8 mouse cellular contexts compared by ENCODE assay signal in the genomic region with DNA sequence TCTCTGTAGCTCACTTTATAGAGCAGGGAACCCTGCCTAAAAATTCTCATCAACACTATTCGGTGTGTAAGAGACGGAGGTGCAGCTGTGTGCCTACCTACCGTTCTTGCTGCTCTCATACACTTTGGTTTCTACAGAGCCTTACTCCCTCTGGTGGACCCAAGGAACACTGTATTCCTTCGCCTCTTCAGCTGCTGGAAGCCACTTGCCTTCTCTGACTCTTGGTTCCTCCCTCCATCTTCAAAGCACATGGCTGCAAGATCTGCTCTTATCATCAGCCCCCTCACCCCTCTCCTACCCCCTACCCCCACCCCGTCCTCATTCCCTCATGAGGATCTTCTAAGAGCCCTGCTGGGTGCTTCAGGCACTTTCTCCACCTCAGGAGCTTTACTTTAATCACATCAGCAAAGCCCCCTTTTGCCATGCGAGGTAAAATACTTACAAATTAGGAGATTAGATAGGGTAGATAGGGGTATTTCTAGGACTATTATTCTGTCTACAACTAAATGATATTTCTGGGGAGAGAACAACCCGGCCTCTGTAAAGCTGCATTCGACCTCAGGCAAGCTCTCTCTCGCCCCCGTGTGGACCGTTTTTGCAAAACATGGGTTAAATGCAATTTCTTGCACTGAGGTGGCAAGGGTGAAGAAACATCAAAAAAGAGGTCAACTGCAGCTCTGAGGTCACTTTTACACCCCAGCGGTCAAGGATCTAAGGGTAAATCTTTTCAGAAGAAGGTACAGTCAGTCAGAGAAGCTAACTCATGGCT. TPM values are rescaled to one million over a fixed set of nuclear protein-coding genes. Genes with fewer than 3 reads are reported as not detected.
A peak's percentile ranks its signal among the peaks of the same experiment; 100 is the strongest.
DNase-seq lines count a peak whose midpoint lies in the region; ATAC-seq and TF ChIP-seq lines count a peak whose summit lies in the region.

No protein-coding gene starts in this region.

- TF ChIP-seq CTCF in heart, postnatal 0 days (IDR thresholded peaks at IDR 0.05; ENCODE audit: low read depth) = peak; percentile 82
- TF ChIP-seq CTCF in liver, postnatal 0 days (IDR thresholded peaks at IDR 0.05; ENCODE audit: low read depth) = peak; percentile 96

- peak overlapping the region; percentile 29 for H3K4me3 ChIP-seq in forebrain, embryonic 10.5 days
- no peak overlapping the region for H3K4me3 ChIP-seq in heart, postnatal 0 days (ENCODE audit: low read depth, low read length)
- H3K4me3 ChIP-seq in liver, postnatal 0 days (ENCODE audit: low read depth, low read length) = no peak overlapping the region
- H3K4me3 ChIP-seq in neural tube, embryonic 14.5 days (ENCODE audit: low read depth, low read length) = 0 out of 2 replicates have a peak overlapping the region, but pooled peaks have one; percentile 9

- peak overlapping the region; percentile 46 for H3K4me2 ChIP-seq in heart, postnatal 0 days (ENCODE audit: low read depth, low read length)
- H3K4me2 ChIP-seq in liver, postnatal 0 days (ENCODE audit: low read depth, low read length) = peak overlapping the region; percentile 71
- peak overlapping the region; percentile 41 for H3K4me2 ChIP-seq in neural tube, embryonic 14.5 days (ENCODE audit: low read depth, low read length)

- no peak for TF ChIP-seq EP300 in heart, postnatal 0 days (IDR thresholded peaks at IDR 0.05; ENCODE audit: low read depth)
- TF ChIP-seq EP300 in liver, postnatal 0 days (IDR thresholded peaks at IDR 0.05; ENCODE audit: low read depth) = no peak

- 0 out of 2 replicates have a peak, but pooled peaks have one; percentile 53 for ATAC-seq in heart, postnatal 0 days (ENCODE audit: insufficient read depth, low read depth)
- peak; percentile 98 for ATAC-seq in liver, postnatal 0 days
- ATAC-seq in neural tube, embryonic 14.5 days (ENCODE audit: low read depth) = peak; percentile 73; the same call in 1 of the 2 replicates

- H3K9me3 ChIP-seq in forebrain, embryonic 10.5 days = no peaks in the 10 kb centered on the region
- no peaks in the 10 kb centered on the region for H3K9me3 ChIP-seq in heart, postnatal 0 days (replicated peaks; ENCODE audit: control insufficient read depth, low read length)
- H3K9me3 ChIP-seq in liver, postnatal 0 days (ENCODE audit: low read length) = no peaks in the 10 kb centered on the region
- no peaks in the 10 kb centered on the region for H3K9me3 ChIP-seq in neural tube, embryonic 14.5 days (ENCODE audit: control insufficient read depth, low read length)

- peaks cover 4% of the 10 kb centered on the region for H3K4me1 ChIP-seq in forebrain, embryonic 10.5 days
- no peaks in the 10 kb centered on the region for H3K4me1 ChIP-seq in heart, postnatal 0 days (ENCODE audit: control insufficient read depth, insufficient read depth)
- peaks cover 25% of the 10 kb centered on the region for H3K4me1 ChIP-seq in liver, postnatal 0 days (ENCODE audit: insufficient read depth)
- 0 out of 2 replicates have a peak, but pooled peaks cover 2% of the 10 kb centered on the region for H3K4me1 ChIP-seq in neural tube, embryonic 14.5 days (ENCODE audit: control insufficient read depth, insufficient read depth, low read length)

- no peaks in the 10 kb centered on the region for H3K27me3 ChIP-seq in forebrain, embryonic 10.5 days (ENCODE audit: poor library complexity, severe bottlenecking)
- no peaks in the 10 kb centered on the region for H3K27me3 ChIP-seq in heart, postnatal 0 days (ENCODE audit: control insufficient read depth, insufficient read depth, low read length)
- no peaks in the 10 kb centered on the region for H3K27me3 ChIP-seq in liver, postnatal 0 days (ENCODE audit: insufficient read depth, low read length)
- no peaks in the 10 kb centered on the region for H3K27me3 ChIP-seq in neural tube, embryonic 14.5 days (ENCODE audit: control insufficient read depth, insufficient read depth, low read length)

- no peak overlapping the region for H3K27ac ChIP-seq in forebrain, embryonic 10.5 days
- no peak overlapping the region for H3K27ac ChIP-seq in heart, postnatal 0 days (ENCODE audit: low read depth)
- H3K27ac ChIP-seq in liver, postnatal 0 days (ENCODE audit: low read depth) = peak overlapping the region; percentile 34; the same call in 1 of the 2 replicates
- no peak overlapping the region for H3K27ac ChIP-seq in neural tube, embryonic 14.5 days (ENCODE audit: low read depth, low read length)

- no peak overlapping the region for H3K9ac ChIP-seq in heart, postnatal 0 days (replicated peaks; ENCODE audit: low read depth, low read length)
- H3K9ac ChIP-seq in liver, postnatal 0 days (replicated peaks) = peak overlapping the region; percentile 2; the same call in 1 of the 2 replicates
- 0 out of 2 replicates have a peak overlapping the region, but pooled peaks have one; percentile 8 for H3K9ac ChIP-seq in neural tube, embryonic 14.5 days (replicated peaks; ENCODE audit: low read depth, low read length)

- WGBS in forebrain, embryonic 10.5 days = 12% methylated on average over 12 of the region's 12 CpGs
- WGBS in heart, postnatal 0 days = 6% methylated on average over 12 of the region's 12 CpGs
- 5% methylated on average over 12 of the region's 12 CpGs for WGBS in liver, postnatal 0 days (ENCODE audit: insufficient replicate concordance)
- WGBS in neural tube, embryonic 14.5 days = 13% methylated on average over 12 of the region's 12 CpGs

- DNase-seq in ES-CJ7 (ENCODE audit: low read depth, low spot score) = peak; percentile 86
- DNase-seq in c-Kit-positive CD71-positive TER-119-negative erythroid progenitor cells, embryonic 14.5 days (ENCODE audit: low read depth) = peak; percentile 77
- DNase-seq in forebrain, embryonic 10.5 days (ENCODE audit: extremely low spot score, low spot score) = peak; percentile 71
- peak; percentile 69 for DNase-seq in heart, postnatal 0 days (ENCODE audit: low spot score)
- peak; percentile 86 to 87 for DNase-seq in kidney, postnatal 4 days
- peak; percentile 88 for DNase-seq in liver, postnatal 0 days
- DNase-seq in testis, postnatal 10 days (ENCODE audit: low spot score) = peak; percentile 87

- H3K36me3 ChIP-seq in forebrain, embryonic 10.5 days (replicated peaks) = no peaks in the 10 kb centered on the region
- H3K36me3 ChIP-seq in heart, postnatal 0 days (replicated peaks; ENCODE audit: control insufficient read depth, insufficient read depth, low read length) = no peaks in the 10 kb centered on the region
- H3K36me3 ChIP-seq in liver, postnatal 0 days (replicated peaks; ENCODE audit: insufficient read depth, low read length) = no peaks in the 10 kb centered on the region
- no peaks in the 10 kb centered on the region for H3K36me3 ChIP-seq in neural tube, embryonic 14.5 days (ENCODE audit: control insufficient read depth, insufficient read depth, low read length)

RNA-seq across cellular contexts. Expression of gene Aqp9, which starts 20.3 kb away (rescaled TPM):
- not detected in 2 replicates for polyA plus RNA-seq in forebrain, embryonic 10.5 days (2016; fragmentation: Nextera tagmentation; extraction: Ambion mirVana)
- total RNA-seq in heart, postnatal 0 days (2014; rRNA removed; ENCODE audit: low replicate concordance) = 1.1 TPM in 1 of 2 replicates, not detected in the other
- polyA plus RNA-seq in heart, postnatal 0 days (2015; fragmentation: Nextera tagmentation; extraction: Ambion mirVana) = 0.15 TPM in 1 of 2 replicates, not detected in the other
- polyA plus RNA-seq in liver, postnatal 0 days (2015; fragmentation: Nextera tagmentation; extraction: Ambion mirVana) = 70.9 and 75.4 TPM in 2 replicates
- 0.74 and 0.88 TPM in 2 replicates for polyA plus RNA-seq in neural tube, embryonic 14.5 days (2014; fragmentation: Nextera tagmentation; extraction: Ambion mirVana)

RNA-seq across cellular contexts. Expression of gene Aldh1a2, which starts 26.8 kb away (rescaled TPM):
- 0.31 and 0.32 TPM in 2 replicates for polyA plus RNA-seq in forebrain, embryonic 10.5 days (2016; fragmentation: Nextera tagmentation; extraction: Ambion mirVana)
- 21.3 and 26.6 TPM in 2 replicates for total RNA-seq in heart, postnatal 0 days (2014; rRNA removed; ENCODE audit: low replicate concordance)
- polyA plus RNA-seq in heart, postnatal 0 days (2015; fragmentation: Nextera tagmentation; extraction: Ambion mirVana) = 25.7 and 26.2 TPM in 2 replicates
- polyA plus RNA-seq in liver, postnatal 0 days (2015; fragmentation: Nextera tagmentation; extraction: Ambion mirVana) = 0.51 and 0.63 TPM in 2 replicates
- polyA plus RNA-seq in neural tube, embryonic 14.5 days (2014; fragmentation: Nextera tagmentation; extraction: Ambion mirVana) = 12.0 and 70.3 TPM in 2 replicates

Comparison
In these comparisons a context has a peak if more than half of its experiments do, and no peak if none do; other contexts are left out.
1. H3K4me3 ChIP-seq: peak in forebrain, embryonic 10.5 days (single experiment) and neural tube, embryonic 14.5 days (single experiment); none in heart, postnatal 0 days (single experiment) and liver, postnatal 0 days (single experiment).
2. RNA of gene Aqp9, which starts 20.3 kb away (polyA plus RNA-seq): 70.9 to 75.4 TPM in liver, postnatal 0 days; 0.74 to 0.88 TPM in neural tube, embryonic 14.5 days, 0.15 TPM in heart, postnatal 0 days and not detected in forebrain, embryonic 10.5 days; every median in the first group is over 10 times any median in the second.
3. Peak in every context shown above with its lines, with median percentiles within 50 percentile points of each other: DNase-seq, ATAC-seq and H3K4me2 ChIP-seq.